Mouse (Mus musculus) left cerebral cortex, adult 9 months (tissue): ENCODE measurements around the gene Elk3.
A peak's percentile ranks its signal among the peaks of the same experiment; 100 is the strongest.

Experiments used
- DNase-seq, 2 experiments: peaks; one replicate each; pipeline ENCODE4 v3.0.0; 2022; ENCODE audit warnings: low spot score in 2 of 2

Elk3 gene

DNA sequence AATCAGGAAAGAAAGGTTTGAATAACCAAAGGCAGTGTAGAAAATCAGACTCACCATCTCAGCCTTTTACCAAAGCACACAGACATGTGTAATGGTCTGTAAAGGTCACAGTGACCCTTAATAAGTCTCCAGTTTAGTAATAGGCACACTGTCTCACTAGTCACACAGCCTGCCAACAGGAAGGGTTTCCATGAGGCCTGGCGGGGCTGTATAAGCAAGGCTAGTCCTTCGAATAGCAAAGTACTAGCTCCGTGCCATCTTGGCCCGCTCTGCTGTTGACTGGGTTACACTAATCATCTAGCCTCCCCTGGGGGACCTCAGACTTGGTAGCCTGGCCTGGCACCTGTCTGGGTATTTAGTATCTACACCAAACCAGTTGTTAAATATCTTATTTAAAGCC lies 20.6 kb upstream of the Elk3 start:
- no peak for DNase-seq

DNA sequence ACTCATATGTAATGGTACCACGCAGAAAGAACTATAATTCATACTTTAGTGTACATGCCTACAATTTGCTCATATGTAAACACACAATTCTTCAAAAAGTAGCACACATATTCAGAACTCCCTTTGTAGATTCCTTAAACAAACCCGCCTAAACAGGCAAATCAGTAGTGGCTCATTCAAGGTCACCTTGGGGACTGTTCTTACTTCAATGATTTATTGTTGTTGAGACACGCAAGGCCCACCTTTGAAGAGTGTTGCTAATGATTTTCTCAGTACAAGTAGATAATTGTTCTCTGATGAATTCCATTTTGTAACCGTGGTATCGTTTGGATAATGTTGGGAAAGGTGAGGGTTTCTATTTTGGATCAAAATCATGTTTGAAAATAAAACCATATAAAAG lies 17.4 kb upstream of the Elk3 start:
- DNase-seq: no peak

DNA sequence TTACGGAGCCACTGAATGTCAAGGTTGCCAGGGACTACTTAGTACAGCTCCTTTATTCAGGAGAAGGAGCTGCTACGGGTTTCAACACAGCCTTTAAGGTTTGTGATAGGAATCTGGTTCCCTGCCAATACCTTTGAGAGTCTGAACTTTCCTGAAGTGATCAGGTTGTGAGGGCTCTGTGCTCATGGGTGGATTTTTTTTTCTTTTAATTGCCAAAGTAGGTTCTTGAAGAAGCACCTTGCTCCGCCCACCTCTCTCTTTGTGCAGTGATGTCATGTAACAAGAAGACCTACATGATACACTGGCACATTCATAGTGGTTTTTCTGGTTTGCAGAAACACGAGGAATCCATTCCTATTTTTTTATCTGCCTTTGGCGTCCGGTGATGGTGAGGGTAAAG lies 16.3 kb upstream of the Elk3 start:
- DNase-seq: no peak

GRCm38 (mm10) chr10:93326741-93327100 lies 15.8 kb upstream of the Elk3 start:
- DNase-seq: no peak

GRCm38 (mm10) chr10:93325804-93326740 lies 15.1 kb upstream of the Elk3 start:
- DNase-seq: no peak

- DNase-seq: no peak
Observed at GRCm38 (mm10) chr10:93325369-93325768, 14.4 kb upstream of the Elk3 start.

- DNase-seq: no peak
Observed at GRCm38 (mm10) chr10:93324438-93324837, 13.5 kb upstream of the Elk3 start.

DNA sequence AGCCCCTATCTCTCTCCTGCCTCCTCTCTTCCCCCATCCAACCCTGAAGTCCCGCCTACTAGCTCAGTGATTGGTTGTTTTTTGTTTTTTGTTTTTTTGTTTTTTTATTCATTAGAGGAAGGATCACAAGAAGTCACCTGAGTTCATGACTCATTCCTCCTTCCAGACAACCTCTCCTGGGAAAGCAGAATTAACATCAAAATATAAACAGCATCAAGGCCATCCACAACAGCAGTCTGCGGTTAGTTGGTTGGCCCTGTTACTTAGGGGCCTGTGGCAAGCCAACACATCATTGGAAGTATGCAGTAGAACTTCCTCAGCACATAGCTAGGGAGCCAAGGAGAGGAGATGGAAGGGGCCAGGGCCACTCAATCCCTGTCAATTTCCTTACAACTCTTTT lies 12.7 kb upstream of the Elk3 start:
- no peak for DNase-seq

- no peak for DNase-seq
Observed at GRCm38 (mm10) chr10:93321763-93322162, 10.8 kb upstream of the Elk3 start.

DNA sequence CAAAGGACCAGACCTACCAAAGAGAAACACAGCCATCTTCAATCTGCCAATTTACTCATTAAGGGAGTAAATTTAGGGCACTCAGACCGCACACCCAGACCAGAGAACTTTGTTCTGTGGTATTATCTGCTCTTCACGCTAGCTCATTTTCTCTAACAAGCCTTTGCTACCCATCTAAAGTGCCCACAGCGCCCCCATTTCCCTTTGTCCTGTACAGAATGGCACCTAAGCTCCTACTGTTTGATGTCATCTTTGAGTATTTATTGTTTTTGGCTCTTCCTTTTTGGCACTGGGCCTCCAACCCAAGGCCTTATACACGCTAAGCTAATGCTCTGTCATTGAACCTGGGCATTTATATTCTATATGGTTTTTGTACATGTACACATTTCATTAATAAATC lies 9.2 kb upstream of the Elk3 start:
- no peak for DNase-seq

DNA sequence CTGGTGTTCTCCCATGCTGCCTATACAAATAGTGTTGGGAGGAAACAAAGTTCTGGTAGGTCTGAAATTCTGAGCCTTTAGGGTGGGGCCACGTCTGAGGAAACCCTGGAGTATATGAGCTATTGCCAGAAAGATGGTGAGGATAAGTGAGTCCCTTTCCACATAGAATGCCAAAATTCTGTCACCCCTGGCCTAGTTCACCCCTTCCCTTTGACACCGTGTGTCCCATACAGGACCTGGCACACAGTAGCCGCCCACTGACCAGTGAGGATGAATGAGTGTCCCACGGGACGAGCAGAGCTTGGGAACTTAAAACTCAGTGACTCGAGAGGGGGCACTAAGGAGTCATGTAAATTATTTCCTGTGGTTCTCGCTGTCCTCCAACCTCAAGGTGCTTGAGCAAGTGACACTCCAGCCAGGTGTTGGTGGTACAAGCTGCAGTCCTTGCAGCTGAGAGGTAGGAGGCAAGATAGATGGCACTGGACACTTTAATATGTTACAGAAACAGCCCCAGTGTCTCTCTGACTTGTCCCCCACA lies 8.7 kb upstream of the Elk3 start:
- no peak for DNase-seq

- no peak for DNase-seq
Observed at GRCm38 (mm10) chr10:93316909-93317308, 6.0 kb upstream of the Elk3 start.

GRCm38 (mm10) chr10:93311576-93311975 lies 641 bp upstream of the Elk3 start:
- DNase-seq: no peak

GRCm38 (mm10) chr10:93309934-93310621 lies 857 bp downstream of the Elk3 start:
- no peak for DNase-seq

DNA sequence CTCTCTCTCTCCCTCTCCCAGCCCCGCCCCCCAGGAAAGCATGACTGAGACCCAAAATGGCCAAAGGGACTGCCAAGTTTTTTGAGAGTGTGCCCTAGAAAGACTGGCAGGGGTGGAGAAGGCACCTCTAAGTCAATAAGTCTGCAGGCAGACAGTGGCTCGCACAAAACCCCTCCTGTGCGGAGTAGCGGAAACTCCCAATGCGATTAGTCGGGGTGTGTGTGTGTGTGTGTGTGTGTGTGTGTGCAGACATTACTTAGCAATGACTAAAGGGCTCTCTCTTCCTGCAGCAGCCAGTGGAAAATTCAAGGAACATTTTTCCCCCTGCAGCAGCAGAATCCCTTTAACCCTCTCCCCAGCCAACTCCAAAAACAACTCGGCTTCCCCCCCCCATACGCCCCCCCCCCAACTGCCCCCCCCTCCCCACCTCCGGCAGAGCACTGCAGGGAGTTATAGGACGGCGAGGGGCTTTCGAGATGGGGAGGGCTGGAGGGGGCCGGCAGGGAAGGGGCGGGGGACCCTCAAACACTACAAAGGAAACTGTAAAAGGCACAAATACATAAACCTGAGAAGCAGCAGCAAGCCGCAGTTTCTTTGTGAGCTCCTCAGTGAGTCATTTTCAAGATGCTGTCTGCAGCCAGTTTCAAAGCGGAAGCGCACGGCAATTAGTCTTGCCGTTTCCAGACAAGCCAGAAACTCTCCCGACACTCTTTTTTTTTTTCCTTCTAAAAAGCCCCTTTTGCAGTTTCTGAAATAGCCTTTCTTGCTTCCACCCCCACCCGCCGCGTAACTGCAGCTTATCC lies 1.6 kb downstream of the Elk3 start:
- peak in 1 of 2 experiments; percentile 48 for DNase-seq

DNA sequence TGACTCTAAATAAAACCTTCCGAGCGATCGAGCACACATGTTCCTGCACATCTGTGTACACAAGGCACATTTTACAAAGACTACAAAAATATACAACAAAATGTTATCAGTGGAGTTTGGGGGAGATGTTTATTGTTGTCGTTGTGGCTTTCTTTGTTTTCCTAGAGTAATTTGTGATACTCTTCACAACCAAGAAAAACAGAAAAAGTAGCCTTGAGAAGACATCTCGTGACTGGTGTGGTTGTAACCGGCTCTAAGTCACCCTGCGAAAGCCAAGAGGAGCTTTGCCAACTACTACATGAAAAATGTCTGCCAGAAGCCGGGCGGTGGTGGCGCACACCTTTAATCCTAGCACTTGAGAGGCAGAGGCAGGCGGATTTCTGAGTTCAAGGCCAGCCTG lies 4.6 kb downstream of the Elk3 start:
- no peak for DNase-seq

GRCm38 (mm10) chr10:93305946-93306345 lies 5.0 kb downstream of the Elk3 start:
- no peak for DNase-seq

- no peak for DNase-seq
Observed at GRCm38 (mm10) chr10:93303231-93303630, 7.7 kb downstream of the Elk3 start.

DNA sequence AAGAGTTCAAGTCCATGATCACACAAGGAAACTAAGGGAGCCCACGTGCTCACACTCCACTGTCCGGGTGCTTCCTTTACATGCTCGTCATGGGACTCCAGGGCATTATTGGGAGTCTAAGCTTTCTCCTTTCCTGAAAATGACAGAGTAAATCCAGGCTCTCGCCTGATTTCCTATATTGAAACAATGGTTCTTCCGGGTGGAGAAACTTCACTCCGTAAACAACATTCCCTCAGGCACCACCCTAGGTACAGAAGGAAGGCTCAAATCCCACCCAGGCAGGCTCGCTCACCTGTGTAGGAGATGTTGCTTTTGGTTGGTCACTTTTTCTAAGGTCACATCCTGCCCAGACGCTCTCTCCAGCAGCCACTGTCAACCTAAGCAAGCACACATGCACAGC lies 9.1 kb downstream of the Elk3 start:
- DNase-seq: no peak

- DNase-seq: no peak
Observed at GRCm38 (mm10) chr10:93298208-93298607, 12.7 kb downstream of the Elk3 start.

DNA sequence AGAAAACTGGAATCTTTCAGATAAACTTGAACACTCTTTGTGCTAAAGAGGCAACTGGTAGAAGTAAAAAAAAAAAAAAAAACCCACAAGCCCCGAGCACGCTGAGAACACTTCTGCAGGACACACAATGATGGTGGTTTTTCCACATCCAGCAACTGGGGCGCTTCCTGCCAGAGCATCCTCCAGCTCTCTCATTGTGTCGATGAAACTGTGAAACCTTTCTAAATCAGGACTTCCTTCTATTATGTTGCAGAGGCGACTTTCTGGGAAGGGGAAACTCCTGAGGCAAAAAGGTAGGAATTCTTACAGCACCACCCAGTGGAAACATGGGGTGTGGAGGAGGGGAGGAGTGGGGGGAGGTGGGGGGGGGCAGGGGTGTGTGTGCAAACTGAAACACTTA lies 13.2 kb downstream of the Elk3 start:
- DNase-seq: no peak

GRCm38 (mm10) chr10:93294547-93295219 lies 16.3 kb downstream of the Elk3 start:
- no peak for DNase-seq
